28 mouse cellular contexts compared by ENCODE assay signal in the genomic region with DNA sequence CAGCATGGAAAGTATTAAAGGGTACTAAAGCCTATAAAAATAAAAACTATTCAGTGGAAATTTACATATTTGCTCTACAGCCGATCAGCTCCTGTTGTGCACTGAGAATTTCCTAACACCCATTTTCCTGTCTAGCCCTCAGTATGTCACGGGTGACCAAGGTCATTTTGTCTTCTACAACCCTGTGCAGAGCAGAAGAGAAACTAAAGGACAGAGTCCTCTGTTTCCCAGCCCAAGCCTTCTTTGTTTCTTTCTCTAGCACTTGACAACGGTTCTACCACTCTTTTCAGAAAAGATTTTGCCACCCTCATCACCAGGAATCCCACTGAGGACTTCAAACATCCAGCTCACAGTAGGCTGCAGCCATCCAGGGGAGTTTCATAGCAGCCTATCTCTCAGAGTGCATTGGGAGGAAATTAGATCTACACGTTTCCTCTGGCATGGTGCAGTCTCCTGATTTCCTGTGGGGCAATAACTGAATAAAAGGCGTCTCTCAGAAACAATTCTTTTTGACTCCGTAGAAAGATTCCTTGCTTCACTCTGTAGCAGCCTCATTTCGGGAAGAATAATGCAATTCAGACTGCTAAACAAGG. TPM values are rescaled to one million over a fixed set of nuclear protein-coding genes. Genes with fewer than 3 reads are reported as not detected.
DNase-seq lines count a peak whose midpoint lies in the region; ATAC-seq lines count a peak whose summit lies in the region.
"Had no signal": no experiment of that assay in that cellular context is flagged by ENCODE, and none has a peak within 500 bp of the region (broad histone marks: within the 10 kb centered on the region; RNA-seq: fewer than 3 reads in every experiment).

No protein-coding gene starts in this region.

- H3K4me1 ChIP-seq in hindbrain, embryonic 15.5 days (replicated peaks): no peaks in the 10 kb centered on the region
- no peaks in the 10 kb centered on the region for H3K4me1 ChIP-seq in hindbrain, embryonic 11.5 days (replicated peaks; ENCODE audit: control insufficient read depth, insufficient read depth, low read length)
- H3K4me1 ChIP-seq in midbrain, embryonic 10.5 days: peaks cover 6% of the 10 kb centered on the region
- H3K4me1 ChIP-seq: heart, embryonic 10.5 days had no signal

- 40% methylated on average over 7 of the region's 7 CpGs for WGBS in hindbrain, embryonic 15.5 days
- WGBS in hindbrain, embryonic 11.5 days: 53% methylated on average over 7 of the region's 7 CpGs
- WGBS in midbrain, embryonic 10.5 days: 57% methylated on average over 7 of the region's 7 CpGs

- H3K4me2 ChIP-seq in hindbrain, embryonic 15.5 days: no peak overlapping the region
- no peak overlapping the region for H3K4me2 ChIP-seq in hindbrain, embryonic 11.5 days (replicated peaks; ENCODE audit: low read depth, low read length)
- H3K4me2 ChIP-seq: embryonic facial prominence, embryonic 12.5 days; embryonic facial prominence, embryonic 15.5 days; heart, embryonic 13.5 days; hindbrain, embryonic 13.5 days had no signal

- DNase-seq in hindbrain, embryonic 11.5 days (ENCODE audit: low spot score): no peak
- peak; percentile 76 for DNase-seq in 416B (ENCODE audit: low read depth)
- DNase-seq in thymus, postnatal 4 days: no peak
- no peak for DNase-seq in midbrain, embryonic 10.5 days (ENCODE audit: low spot score)
- DNase-seq in kidney, postnatal 4 days: no peak
- DNase-seq: adrenal gland, adult 2 months; adrenal gland, postnatal 14 days; cerebellum, adult 18-20 months; cerebellum, adult 9-10 months; cerebellum, postnatal 14 days; forebrain, postnatal 0 days; gastrocnemius, adult 2 months; gastrocnemius, postnatal 14 days; heart, adult 2 months; heart, postnatal 14 days had no signal

- no peak overlapping the region for H3K4me3 ChIP-seq in hindbrain, embryonic 15.5 days
- no peak overlapping the region for H3K4me3 ChIP-seq in hindbrain, embryonic 11.5 days (ENCODE audit: low read depth, low read length)
- no peak overlapping the region for H3K4me3 ChIP-seq in midbrain, embryonic 10.5 days
- H3K4me3 ChIP-seq: embryonic facial prominence, embryonic 12.5 days; embryonic facial prominence, embryonic 15.5 days; gastrocnemius, adult 2 months; heart, adult 2 months; heart, embryonic 10.5 days; heart, embryonic 13.5 days; hindbrain, embryonic 13.5 days had no signal

- ATAC-seq in hindbrain, embryonic 15.5 days (ENCODE audit: low FRiP score, low read depth): no peak
- no peak for ATAC-seq in hindbrain, embryonic 11.5 days (ENCODE audit: low FRiP score)
- ATAC-seq in common myeloid progenitor, adult 5-6 weeks (replicated peaks; ENCODE audit: low read depth, poor library complexity, severe bottlenecking): peak; percentile 51; the same call in 1 of the 2 replicates
- peak; percentile 41 for ATAC-seq in megakaryocyte, adult 5-6 weeks (ENCODE audit: poor library complexity, severe bottlenecking)
- ATAC-seq: CD4-positive, CD25-positive, alpha-beta regulatory T cell, adult 4 months; forebrain, embryonic 14.5 days; forebrain, postnatal 0 days; hindbrain, postnatal 0 days; inflammation-experienced regulatory T-cells, adult 6 months had no signal

- H3K27ac ChIP-seq in hindbrain, embryonic 15.5 days (replicated peaks): 0 out of 2 replicates have a peak overlapping the region, but pooled peaks have one; percentile 11
- H3K27ac ChIP-seq in hindbrain, embryonic 11.5 days (ENCODE audit: low read depth, low read length): no peak overlapping the region
- no peak overlapping the region for H3K27ac ChIP-seq in midbrain, embryonic 10.5 days (replicated peaks)
- H3K27ac ChIP-seq: embryonic facial prominence, embryonic 12.5 days; embryonic facial prominence, embryonic 15.5 days; gastrocnemius, adult 2 months; heart, adult 2 months; heart, embryonic 10.5 days; heart, embryonic 13.5 days; hindbrain, embryonic 13.5 days; hindbrain, postnatal 0 days had no signal

- no peaks in the 10 kb centered on the region for H3K36me3 ChIP-seq in hindbrain, embryonic 15.5 days
- H3K36me3 ChIP-seq in hindbrain, embryonic 11.5 days (ENCODE audit: control insufficient read depth, insufficient read depth, low read length): no peaks in the 10 kb centered on the region
- no peaks in the 10 kb centered on the region for H3K36me3 ChIP-seq in midbrain, embryonic 10.5 days
- H3K36me3 ChIP-seq: embryonic facial prominence, embryonic 12.5 days; embryonic facial prominence, embryonic 15.5 days; heart, embryonic 10.5 days; heart, embryonic 13.5 days; hindbrain, embryonic 13.5 days had no signal

- no peak overlapping the region for H3K9ac ChIP-seq in hindbrain, embryonic 15.5 days
- no peak overlapping the region for H3K9ac ChIP-seq in hindbrain, embryonic 11.5 days (ENCODE audit: low read depth, low read length)
- H3K9ac ChIP-seq: embryonic facial prominence, embryonic 12.5 days; embryonic facial prominence, embryonic 15.5 days; forebrain, postnatal 0 days; heart, embryonic 13.5 days; hindbrain, embryonic 13.5 days had no signal

- no peaks in the 10 kb centered on the region for H3K27me3 ChIP-seq in hindbrain, embryonic 15.5 days
- H3K27me3 ChIP-seq in hindbrain, embryonic 11.5 days (ENCODE audit: control insufficient read depth, insufficient read depth, low read length): no peaks in the 10 kb centered on the region
- H3K27me3 ChIP-seq in midbrain, embryonic 10.5 days (ENCODE audit: low read depth, poor library complexity, severe bottlenecking): 0 out of 2 replicates have a peak, but pooled peaks cover 3% of the 10 kb centered on the region
- H3K27me3 ChIP-seq: embryonic facial prominence, embryonic 12.5 days; embryonic facial prominence, embryonic 15.5 days; heart, embryonic 13.5 days; hindbrain, embryonic 13.5 days had no signal

- no peaks in the 10 kb centered on the region for H3K9me3 ChIP-seq in hindbrain, embryonic 15.5 days
- H3K9me3 ChIP-seq in hindbrain, embryonic 11.5 days (ENCODE audit: control insufficient read depth, low read length): no peaks in the 10 kb centered on the region
- no peaks in the 10 kb centered on the region for H3K9me3 ChIP-seq in midbrain, embryonic 10.5 days (replicated peaks)
- H3K9me3 ChIP-seq: embryonic facial prominence, embryonic 12.5 days; embryonic facial prominence, embryonic 15.5 days; heart, embryonic 10.5 days; heart, embryonic 13.5 days; hindbrain, embryonic 13.5 days had no signal

RNA-seq across cellular contexts. Expression of gene Scamp1, which starts 15.4 kb away (rescaled TPM):
- polyA plus RNA-seq in hindbrain, embryonic 15.5 days (2015; fragmentation: Nextera tagmentation; extraction: Ambion mirVana): 160 and 168 TPM in 2 replicates
- 45.1 and 49.6 TPM in 2 replicates for polyA plus RNA-seq in hindbrain, embryonic 11.5 days (2014; fragmentation: Nextera tagmentation; extraction: Ambion mirVana)
- total RNA-seq in common myeloid progenitor, adult 5-6 weeks (2017): 8.9 and 12.9 TPM in 2 replicates
- total RNA-seq in megakaryocyte, adult 5-6 weeks (2015): 14.0 and 14.4 TPM in 2 replicates
- 6.8 and 7.3 TPM in 2 replicates for total RNA-seq in megakaryocyte, adult 5-6 weeks (2017)
- polyA plus RNA-seq in midbrain, embryonic 10.5 days (2016; fragmentation: Nextera tagmentation; extraction: Ambion mirVana): 25.5 and 32.3 TPM in 2 replicates
- total RNA-seq: MEL had no signal

RNA-seq across cellular contexts. Expression of gene Ap3b1, which starts 57.7 kb away (rescaled TPM):
- polyA plus RNA-seq in hindbrain, embryonic 15.5 days (2015; fragmentation: Nextera tagmentation; extraction: Ambion mirVana): 27.5 and 29.5 TPM in 2 replicates
- 38.9 and 40.9 TPM in 2 replicates for polyA plus RNA-seq in hindbrain, embryonic 11.5 days (2014; fragmentation: Nextera tagmentation; extraction: Ambion mirVana)
- 103 and 133 TPM in 2 replicates for total RNA-seq in common myeloid progenitor, adult 5-6 weeks (2017)
- total RNA-seq in megakaryocyte, adult 5-6 weeks (2015): 47.0 and 50.7 TPM in 2 replicates
- total RNA-seq in megakaryocyte, adult 5-6 weeks (2017): 103 and 113 TPM in 2 replicates
- 35.6 and 37.5 TPM in 2 replicates for polyA plus RNA-seq in midbrain, embryonic 10.5 days (2016; fragmentation: Nextera tagmentation; extraction: Ambion mirVana)

Comparison
In these comparisons a context has a peak if more than half of its experiments do, and no peak if none do; other contexts are left out.
1. ATAC-seq: peak in common myeloid progenitor, adult 5-6 weeks (single experiment) and megakaryocyte, adult 5-6 weeks (single experiment); none in hindbrain, embryonic 15.5 days (single experiment) and hindbrain, embryonic 11.5 days (single experiment).